Mouse (Mus musculus) CH12.LX (cell line): ENCODE data around the gene Ube2q1. TPM values are rescaled to one million over a fixed set of nuclear protein-coding genes. Genes with fewer than 3 reads are reported as not detected.

Source experiments
- DNase-seq: peaks from one replicate; pipeline ENCODE4 v3.0.0-alpha.2; 2013; ENCODE audit errors: extremely low read depth
- H3K27ac ChIP-seq: 2 replicates; pipeline ENCODE4 v1.5.1; 2012; ENCODE audit warnings: low read depth, mild to moderate bottlenecking, control low read depth, moderate library complexity; ENCODE audit not compliant: insufficient read depth
- H3K27me3 ChIP-seq: replicated peaks from 2 replicates; pipeline ENCODE3; 2012; ENCODE audit warnings: inconsistent platforms
- H3K36me3 ChIP-seq, 2 experiments: replicated peaks in 1 of 2; 2 replicates each; pipeline versions ENCODE3 to v1.6.1; 2012; ENCODE audit warnings: inconsistent platforms in 1 of 2, low read length in 1 of 2, mild to moderate bottlenecking in 1 of 2, mixed read lengths in 1 of 2, moderate library complexity in 1 of 2; ENCODE audit not compliant: control insufficient read depth in 1 of 2, insufficient read depth in 1 of 2
- H3K4me1 ChIP-seq, 2 experiments: 2 replicates each; pipeline ENCODE4 v1.6.1; 2012; ENCODE audit warnings: inconsistent platforms in 1 of 2, moderate library complexity in 1 of 2; ENCODE audit not compliant: insufficient read depth in 2 of 2, control insufficient read depth in 1 of 2
- H3K4me2 ChIP-seq: 2 replicates; pipeline ENCODE4 v1.6.1; 2012; ENCODE audit warnings: low read depth, mild to moderate bottlenecking, control low read depth; ENCODE audit not compliant: poor library complexity, insufficient read depth, severe bottlenecking
- H3K4me3 ChIP-seq, 3 experiments: fragments of 150-350 bp in 1 of 3; sonication (generic) in 1 of 3; replicated peaks in 1 of 3; 2 replicates each; pipeline versions ENCODE3 to v1.5.1; 2011 to 2012; ENCODE audit warnings: low read depth in 2 of 3, low read length in 2 of 3, mild to moderate bottlenecking in 2 of 3, moderate library complexity in 2 of 3, control low read depth in 1 of 3, improper control_type of control experiment in 1 of 3, inconsistent platforms in 1 of 3, mixed read lengths in 1 of 3; ENCODE audit not compliant: poor library complexity in 1 of 3
- H3K79me2 ChIP-seq: replicated peaks from 2 replicates; pipeline ENCODE4 v1.6.1; 2012; ENCODE audit warnings: mild to moderate bottlenecking, moderate library complexity; ENCODE audit not compliant: control insufficient read depth, poor library complexity, insufficient read depth, severe bottlenecking; ENCODE audit errors: extremely low read depth
- H3K9ac ChIP-seq: 2 replicates; pipeline ENCODE4 v1.6.1; 2012; ENCODE audit warnings: low read depth, mild to moderate bottlenecking, control low read depth, moderate library complexity; ENCODE audit not compliant: insufficient read depth
- H3K9me3 ChIP-seq: replicated peaks from 2 replicates; pipeline ENCODE3; 2012; ENCODE audit warnings: low read length, inconsistent platforms, mixed read lengths
- BHLHE40 ChIP-seq: IDR thresholded peaks from 2 replicates; pipeline ENCODE4 v1.6.1; 2011; ENCODE audit warnings: mild to moderate bottlenecking, low read depth, low read length, improper control_type of control experiment
- CHD2 ChIP-seq: IDR thresholded peaks from 2 replicates; pipeline ENCODE4 v1.6.1; 2011; ENCODE audit warnings: low read length, improper control_type of control experiment
- EP300 ChIP-seq: IDR thresholded peaks from 2 replicates; pipeline ENCODE4 v1.6.1; 2011; ENCODE audit warnings: low read length, improper control_type of control experiment
- IRF4 ChIP-seq: IDR thresholded peaks from 2 replicates; pipeline ENCODE4 v1.6.1; 2014; ENCODE audit warnings: low read depth, mild to moderate bottlenecking, inconsistent platforms, low read length, improper control_type of control experiment
- JUN ChIP-seq: IDR thresholded peaks from 2 replicates; pipeline ENCODE4 v1.6.1; 2011; ENCODE audit warnings: low read depth, mild to moderate bottlenecking, low read length, improper control_type of control experiment, moderate library complexity; ENCODE audit not compliant: insufficient read depth
- JUND ChIP-seq: conservative IDR thresholded peaks from 2 replicates; pipeline ENCODE4 v1.6.1; 2011; ENCODE audit warnings: low read depth, low read length, improper control_type of control experiment
- KAT2A ChIP-seq: IDR thresholded peaks from 2 replicates; pipeline ENCODE4 v1.6.1; 2012; ENCODE audit warnings: low read length, improper control_type of control experiment, inconsistent platforms; ENCODE audit not compliant: insufficient replicate concordance
- MAFK ChIP-seq: IDR thresholded peaks from 2 replicates; pipeline ENCODE4 v1.6.1; 2011; ENCODE audit warnings: low read length, improper control_type of control experiment; ENCODE audit not compliant: insufficient replicate concordance
- MAX ChIP-seq: IDR thresholded peaks from 2 replicates; pipeline ENCODE4 v1.6.1; 2011; ENCODE audit warnings: low read length, improper control_type of control experiment
- MEF2A ChIP-seq: IDR thresholded peaks from 2 replicates; pipeline ENCODE4 v1.6.1; 2014; ENCODE audit warnings: low read depth, mild to moderate bottlenecking, inconsistent platforms, low read length, improper control_type of control experiment, borderline replicate concordance
- MXI1 ChIP-seq: IDR thresholded peaks from 2 replicates; pipeline ENCODE4 v1.6.1; 2011; ENCODE audit warnings: mild to moderate bottlenecking, low read depth, low read length, improper control_type of control experiment
- MYC ChIP-seq: IDR thresholded peaks from 2 replicates; pipeline ENCODE4 v1.6.1; 2011; ENCODE audit warnings: low read depth, mild to moderate bottlenecking, improper control_type of control experiment, low read length
- NRF1 ChIP-seq: IDR thresholded peaks from 2 replicates; pipeline ENCODE4 v1.6.1; 2014; ENCODE audit warnings: low read depth, mild to moderate bottlenecking, inconsistent platforms, low read length, improper control_type of control experiment, moderate library complexity
- POLR2A ChIP-seq: IDR thresholded peaks from 2 replicates; pipeline ENCODE4 v1.6.1; 2011; ENCODE audit warnings: low read depth, mild to moderate bottlenecking, improper control_type of control experiment, low read length
- RAD21 ChIP-seq: IDR thresholded peaks from 2 replicates; pipeline ENCODE4 v1.6.1; 2011; ENCODE audit warnings: low read depth, mild to moderate bottlenecking, low read length, improper control_type of control experiment, moderate library complexity
- SIN3A ChIP-seq: IDR thresholded peaks from 2 replicates; pipeline ENCODE4 v1.6.1; 2012; ENCODE audit warnings: low read length, improper control_type of control experiment, inconsistent platforms
- ZC3H11A ChIP-seq: IDR thresholded peaks from 2 replicates; pipeline ENCODE4 v1.6.1; 2012; ENCODE audit warnings: low read depth, mild to moderate bottlenecking, inconsistent platforms, low read length, improper control_type of control experiment
- dilution Hi-C: fragments of 300-500 bp; cut with MboI; formaldehyde crosslinking; loops from 2 replicates; pipeline ENCODE4 v1.14.3; 2020; ENCODE audit warnings: low sequenced_read_pairs; ENCODE audit not compliant: extremely low pct_unique_long_range_greater_than_20kb, extremely low pct_ligation_motif_present
- in situ Hi-C: fragments of 300-500 bp; cut with MboI; formaldehyde crosslinking; loops from 3 replicates; pipeline ENCODE4 v1.14.3; 2019; ENCODE audit warnings: low sequenced_read_pairs, low pct_ligation_motif_present, low pct_unique_long_range_greater_than_20kb, mixed read lengths
- polyA plus RNA-seq: library from polyadenylated mRNA; unstranded; fragments of >175 nt; gene quantifications from 2 replicates; pipeline ENCODE4 v1.2.1, GENCODE M21; 2012; ENCODE audit warnings: low read depth; ENCODE audit not compliant: insufficient read length
- total RNA-seq, 2 experiments: library from RNA; depleted of rRNA; stranded (reverse); fragments of 300-350 nt in 1 of 2; fragments of >200 nt in 1 of 2; gene quantifications; 2 replicates each; pipeline ENCODE4 v1.2.3; 2012 to 2014

Gene Ube2q1
- total and polyA plus RNA-seq, 3 experiments: 35.4 to 88.8 (median 59.4) TPM

GRCm38 (mm10) chr3:89769584-89769983 lies 3.8 kb upstream of the Ube2q1 start:
- no peak for TF ChIP-seq IRF4
- no peak for TF ChIP-seq JUN
- TF ChIP-seq SIN3A: 0 out of 2 replicates have a peak, but pooled peaks have one; percentile 27
- no peak for TF ChIP-seq CHD2
- no peak for TF ChIP-seq ZC3H11A
- no peak for TF ChIP-seq JUND
- TF ChIP-seq MEF2A: no peak
- no peak for TF ChIP-seq RAD21
- TF ChIP-seq KAT2A: no peak
- TF ChIP-seq MYC: no peak
- TF ChIP-seq NRF1: no peak
- TF ChIP-seq MXI1: peak; percentile 43; the same call in 1 of the 2 replicates
- TF ChIP-seq POLR2A: no peak

GRCm38 (mm10) chr3:89770425-89771002 lies 2.9 kb upstream of the Ube2q1 start:
- H3K27me3 ChIP-seq: no peaks in the 10 kb centered on the region
- H3K79me2 ChIP-seq: peaks cover 23% of the 10 kb centered on the region
- H3K9ac ChIP-seq: no peak overlapping the region
- peaks cover 14 to 35% of the 10 kb centered on the region in 2 experiments; a peak in 3 of 4 replicates for H3K4me1 ChIP-seq
- peaks cover 0 to 30% of the 10 kb centered on the region in 2 experiments for H3K36me3 ChIP-seq
- in situ Hi-C loops: loop anchor here (25.0 kb wide), 1 partner anchor 433 kb away; the partner anchor contains the start of genes Adam15 and Efna4
- DNase-seq: no peak
- H3K9me3 ChIP-seq: no peaks in the 10 kb centered on the region
- H3K4me3 ChIP-seq: no peak overlapping the region
- H3K4me2 ChIP-seq: no peak overlapping the region
- dilution Hi-C loops: no loop called here
- no peak overlapping the region for H3K27ac ChIP-seq
- TF ChIP-seq EP300 (peak; percentile 34; the same call in 1 of the 2 replicates), MAFK (no peak), IRF4 (peak; percentile 45; the same call in 1 of the 2 replicates), BHLHE40 (peak; percentile 74), MAX (no peak)

More at GRCm38 (mm10) chr3:89769584-89769983, 3.8 kb upstream of the Ube2q1 start:
- Histone ChIP-seq H3K9ac (no peak overlapping the region), H3K27ac (no peak overlapping the region), H3K27me3 (no peaks in the 10 kb centered on the region), H3K36me3 (peaks cover 0 to 22% of the 10 kb centered on the region in 2 experiments), H3K9me3 (no peaks in the 10 kb centered on the region), H3K4me2 (no peak overlapping the region), H3K79me2 (peaks cover 14% of the 10 kb centered on the region), H3K4me3 (no peak overlapping the region), H3K4me1 (peaks cover 8 to 26% of the 10 kb centered on the region in 2 experiments; a peak in 3 of 4 replicates)
- in situ Hi-C loops (loop anchor here (5.0 to 25.0 kb wide), 2 partner anchors 37 to 432 kb away; partner anchors contain the start of genes Adam15 and Efna4), dilution Hi-C loops (no loop called here)
- no peak for DNase-seq
